Mouse (Mus musculus): ENCODE results near the gene Rps28. TPM values are rescaled to one million over a fixed set of nuclear protein-coding genes. Genes with fewer than 3 reads are reported as not detected.

Gene Rps28
- total and polyA plus RNA-seq, 2 experiments from 2014 or later = 348 to 564 TPM

DNA sequence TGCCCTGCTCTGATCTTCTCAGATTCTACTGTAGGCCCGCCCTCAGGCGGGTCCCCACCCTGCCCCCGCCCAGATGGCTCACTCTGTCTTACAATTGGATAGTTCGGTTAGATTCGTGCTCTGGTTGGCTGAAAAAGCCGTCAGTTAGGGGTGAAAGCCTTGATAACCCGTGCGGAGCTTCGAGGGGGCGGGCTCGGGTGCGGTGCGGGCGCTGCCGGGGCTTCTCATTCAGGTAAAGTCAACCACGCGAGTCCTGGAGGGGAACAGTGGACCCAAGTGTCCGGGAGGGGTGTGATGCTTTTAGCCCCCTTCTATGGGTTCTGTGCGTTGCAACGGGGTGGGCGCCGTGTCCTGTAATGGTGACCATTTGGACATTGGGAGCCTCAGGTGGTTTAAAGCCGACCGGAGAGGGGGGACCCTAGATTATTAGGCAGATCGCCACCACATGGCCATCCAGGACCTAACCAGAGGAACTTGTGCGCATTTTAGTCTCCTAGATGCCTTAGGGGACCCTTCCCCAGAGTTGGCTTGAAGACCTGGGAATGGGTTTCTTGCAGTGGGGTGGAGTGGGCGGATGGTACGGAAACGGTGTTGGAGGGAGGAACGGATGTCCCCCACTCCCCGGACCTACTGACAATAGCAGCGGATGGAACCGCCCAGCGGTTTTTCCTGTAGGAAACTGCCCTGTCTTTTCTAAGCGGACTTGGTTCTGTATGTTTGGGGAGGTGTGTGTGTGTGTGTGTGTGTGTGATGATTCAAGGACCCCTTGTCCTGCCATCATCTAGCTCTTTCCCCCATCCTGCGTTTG is 13.8 kb downstream of the Rps28 start, which contains the start of gene Kank3:
TSS of gene Kank3 (plus strand) at position 186 of the 808 bp plus-strand sequence.
- peak within 1 kb of the TSS; percentile 54 for H3K4me3 ChIP-seq (ENCODE audit: low read depth, low read length)
- H3K4me2 ChIP-seq (ENCODE audit: low read depth, low read length, poor library complexity, severe bottlenecking) = peak within 1 kb of the TSS; percentile 77
- DNase-seq (ENCODE audit: low spot score) = peak; percentile 97
- H3K27ac ChIP-seq (ENCODE audit: low read depth, low read length) = peak within 1 kb of the TSS; percentile 26; the same call in 1 of the 2 replicates
- H3K27me3 ChIP-seq (ENCODE audit: insufficient read depth, low read length) = no peaks in the 10 kb centered on the region
- TF ChIP-seq CTCF (IDR thresholded peaks at IDR 0.05) = no peak; the same call in 1 of the 2 replicates
- WGBS = 1% methylated on average over 36 of the region's 36 CpGs
- H3K9ac ChIP-seq (replicated peaks; ENCODE audit: low read length, poor library complexity, severe bottlenecking) = peak within 1 kb of the TSS; percentile 60
- no peaks in the 10 kb centered on the region for H3K4me1 ChIP-seq (ENCODE audit: insufficient read depth, low read length)
- ATAC-seq (ENCODE audit: low FRiP score) = peak; percentile 98
- H3K36me3 ChIP-seq (ENCODE audit: insufficient read depth, low read length) = no peaks in the 10 kb centered on the region
- H3K9me3 ChIP-seq (ENCODE audit: low read length) = no peaks in the 10 kb centered on the region

DNA sequence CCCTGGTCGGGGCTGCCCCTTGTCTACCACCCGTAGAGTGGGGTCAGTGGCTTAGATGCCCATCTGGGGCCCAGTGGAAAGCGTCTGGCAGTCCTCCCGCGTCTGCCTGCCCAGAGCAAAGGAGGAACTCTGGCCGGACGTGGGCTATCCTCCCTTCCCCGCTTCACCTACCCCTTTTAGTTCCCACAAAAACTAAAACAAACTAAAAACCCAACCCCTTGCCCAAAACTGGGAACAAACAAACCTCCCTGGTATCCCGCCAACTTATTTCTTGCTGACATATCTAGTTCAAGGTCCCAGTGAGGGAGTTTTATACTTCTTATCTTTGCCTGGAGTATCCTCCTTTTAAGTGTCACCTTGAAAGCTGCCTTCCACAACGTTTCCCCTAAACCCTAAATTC is 16.2 kb downstream of the Rps28 start:
- no peak overlapping the region for H3K4me3 ChIP-seq (ENCODE audit: low read depth, low read length)
- no peak for TF ChIP-seq CTCF (IDR thresholded peaks at IDR 0.05)
- no peak overlapping the region for H3K9ac ChIP-seq (replicated peaks; ENCODE audit: low read length, poor library complexity, severe bottlenecking)
- no peaks in the 10 kb centered on the region for H3K9me3 ChIP-seq (ENCODE audit: low read length)
- H3K27ac ChIP-seq (ENCODE audit: low read depth, low read length) = no peak overlapping the region
- no peaks in the 10 kb centered on the region for H3K27me3 ChIP-seq (ENCODE audit: insufficient read depth, low read length)
- 43% methylated on average over 10 of the region's 10 CpGs for WGBS
- no peak overlapping the region for H3K4me2 ChIP-seq (ENCODE audit: low read depth, low read length, poor library complexity, severe bottlenecking)
- ATAC-seq (ENCODE audit: low FRiP score) = no peak
- H3K4me1 ChIP-seq (ENCODE audit: insufficient read depth, low read length) = no peaks in the 10 kb centered on the region
- H3K36me3 ChIP-seq (ENCODE audit: insufficient read depth, low read length) = no peaks in the 10 kb centered on the region
- DNase-seq (ENCODE audit: low spot score) = no peak

DNA sequence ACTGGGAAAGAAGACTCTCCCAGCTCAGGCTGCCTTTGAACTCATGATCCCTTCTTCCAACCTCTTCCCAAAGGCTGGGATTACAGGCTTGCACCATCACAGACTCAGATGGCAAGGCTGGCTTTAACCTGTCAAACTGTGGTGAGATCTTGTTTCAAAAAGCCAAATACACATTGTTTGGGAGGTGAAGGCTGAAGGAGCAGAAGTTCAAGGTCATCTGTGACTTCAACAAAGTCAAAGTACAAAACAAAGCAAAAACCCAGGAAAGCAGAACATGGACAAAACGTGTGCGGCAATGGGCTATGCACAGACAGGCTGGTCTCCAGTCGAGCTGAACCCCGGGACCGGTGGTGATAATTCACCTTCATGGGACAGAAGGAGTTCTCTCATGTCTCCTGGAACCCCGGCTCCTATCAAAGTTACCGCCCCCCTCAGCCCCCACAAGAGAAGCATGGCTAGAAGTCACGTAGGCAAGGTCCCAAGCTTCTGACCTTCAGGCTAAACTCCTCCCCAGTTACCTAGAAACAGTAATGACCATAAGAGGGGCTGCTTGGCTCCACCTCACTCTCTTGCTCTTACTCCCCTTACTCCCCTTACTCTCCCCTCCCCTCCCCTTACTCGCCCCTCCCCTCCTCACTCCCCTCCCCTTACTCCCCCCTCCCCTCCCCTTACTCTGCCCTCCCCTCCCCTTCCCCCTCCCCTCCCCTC is 17.0 kb downstream of the Rps28 start:
- Histone ChIP-seq H3K27me3 (ENCODE audit: insufficient read depth, low read length) (no peaks in the 10 kb centered on the region), H3K4me1 (ENCODE audit: insufficient read depth, low read length) (no peaks in the 10 kb centered on the region), H3K36me3 (ENCODE audit: insufficient read depth, low read length) (no peaks in the 10 kb centered on the region), H3K9me3 (ENCODE audit: low read length) (no peaks in the 10 kb centered on the region), H3K4me3 (ENCODE audit: low read depth, low read length) (no peak overlapping the region), H3K4me2 (ENCODE audit: low read depth, low read length, poor library complexity, severe bottlenecking) (no peak overlapping the region), H3K27ac (ENCODE audit: low read depth, low read length) (no peak overlapping the region), H3K9ac (replicated peaks; ENCODE audit: low read length, poor library complexity, severe bottlenecking) (no peak overlapping the region)
- ATAC-seq (ENCODE audit: low FRiP score) = no peak
- no peak for TF ChIP-seq CTCF (IDR thresholded peaks at IDR 0.05)
- WGBS = 73% methylated on average over 8 of the region's 9 CpGs
- no peak for DNase-seq (ENCODE audit: low spot score)

DNA sequence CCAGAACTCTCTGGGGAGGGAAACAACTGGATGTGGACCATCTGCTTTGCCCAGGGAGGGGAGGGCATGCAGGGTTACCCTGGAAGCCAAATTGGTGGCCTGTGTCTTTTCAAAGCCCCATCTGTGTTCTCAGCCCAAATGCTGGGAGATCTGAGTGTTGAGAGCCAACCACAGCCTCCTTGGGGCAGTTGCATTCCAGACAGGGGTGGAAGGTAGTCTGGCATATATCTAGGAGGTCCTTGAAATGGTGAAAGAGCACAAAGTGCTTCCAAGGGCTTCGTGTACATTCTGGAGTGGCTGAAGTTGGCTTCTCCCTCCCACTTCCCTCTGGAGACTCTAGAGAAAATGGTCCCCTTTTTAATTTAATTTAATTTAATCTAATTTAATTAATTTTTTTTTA is 19.6 kb downstream of the Rps28 start:
- no peak for ATAC-seq (ENCODE audit: low FRiP score)
- 57% methylated on average over 1 of the region's 1 CpGs for WGBS

DNA sequence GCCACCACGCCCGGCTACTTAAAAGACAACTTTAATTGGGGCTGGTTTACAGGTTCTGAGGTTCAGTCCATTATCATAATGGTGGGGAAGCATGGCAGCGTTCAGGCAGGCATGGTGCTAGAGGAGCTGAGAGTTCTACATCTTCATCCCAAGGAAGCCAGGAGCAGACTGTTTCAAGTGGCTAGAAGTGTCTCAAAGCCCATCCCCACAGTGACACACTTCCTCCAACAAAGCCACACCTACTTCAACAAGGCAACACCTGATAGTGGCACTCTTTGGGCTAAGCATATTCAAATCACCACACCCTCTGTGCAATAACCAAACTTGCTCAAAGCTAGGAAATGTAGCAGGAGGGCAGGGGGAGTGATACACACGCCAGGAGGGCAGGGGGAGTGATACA is 20.2 kb downstream of the Rps28 start:
- Histone ChIP-seq H3K36me3 (ENCODE audit: insufficient read depth, low read length) (no peaks in the 10 kb centered on the region), H3K27ac (ENCODE audit: low read depth, low read length) (no peak overlapping the region), H3K9ac (replicated peaks; ENCODE audit: low read length, poor library complexity, severe bottlenecking) (no peak overlapping the region), H3K4me3 (ENCODE audit: low read depth, low read length) (no peak overlapping the region), H3K4me1 (ENCODE audit: insufficient read depth, low read length) (no peaks in the 10 kb centered on the region), H3K27me3 (ENCODE audit: insufficient read depth, low read length) (no peaks in the 10 kb centered on the region), H3K9me3 (ENCODE audit: low read length) (no peaks in the 10 kb centered on the region), H3K4me2 (ENCODE audit: low read depth, low read length, poor library complexity, severe bottlenecking) (no peak overlapping the region)
- DNase-seq (ENCODE audit: low spot score) (no peak), ATAC-seq (ENCODE audit: low FRiP score) (no peak)
- 56% methylated on average over 4 of the region's 4 CpGs for WGBS
- TF ChIP-seq CTCF (IDR thresholded peaks at IDR 0.05) = no peak

More for the DNA sequence above, 19.6 kb downstream of the Rps28 start:
- DNase-seq (ENCODE audit: low spot score) = no peak
- Histone ChIP-seq H3K27me3 (ENCODE audit: insufficient read depth, low read length) (no peaks in the 10 kb centered on the region), H3K4me3 (ENCODE audit: low read depth, low read length) (no peak overlapping the region), H3K4me1 (ENCODE audit: insufficient read depth, low read length) (no peaks in the 10 kb centered on the region), H3K4me2 (ENCODE audit: low read depth, low read length, poor library complexity, severe bottlenecking) (no peak overlapping the region), H3K9ac (replicated peaks; ENCODE audit: low read length, poor library complexity, severe bottlenecking) (no peak overlapping the region), H3K9me3 (ENCODE audit: low read length) (no peaks in the 10 kb centered on the region), H3K27ac (ENCODE audit: low read depth, low read length) (no peak overlapping the region), H3K36me3 (ENCODE audit: insufficient read depth, low read length) (no peaks in the 10 kb centered on the region)
- no peak for TF ChIP-seq CTCF (IDR thresholded peaks at IDR 0.05)

DNA sequence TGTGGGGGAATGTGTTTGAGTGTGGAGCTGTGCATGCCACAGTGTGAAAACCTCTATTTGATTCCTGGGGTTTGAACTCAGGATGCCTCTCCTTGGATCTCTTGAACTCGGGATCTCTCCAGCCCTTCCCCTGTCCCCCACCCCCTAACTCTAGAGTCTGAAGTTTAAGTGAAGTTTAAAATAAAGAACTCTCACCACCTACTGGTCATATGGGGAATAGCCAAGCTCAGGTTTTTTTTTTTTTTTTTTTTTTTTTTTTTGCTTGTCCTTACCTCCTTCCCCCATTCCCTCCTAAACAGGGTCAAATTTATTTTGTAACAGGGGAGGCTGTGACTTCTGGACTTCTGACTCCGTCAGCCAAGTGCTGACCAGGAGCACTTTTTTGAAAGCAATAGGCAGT is 22.1 kb downstream of the Rps28 start:
- Histone ChIP-seq H3K36me3 (ENCODE audit: insufficient read depth, low read length) (no peaks in the 10 kb centered on the region), H3K27me3 (ENCODE audit: insufficient read depth, low read length) (no peaks in the 10 kb centered on the region), H3K4me1 (ENCODE audit: insufficient read depth, low read length) (no peaks in the 10 kb centered on the region), H3K9ac (replicated peaks; ENCODE audit: low read length, poor library complexity, severe bottlenecking) (no peak overlapping the region), H3K4me2 (ENCODE audit: low read depth, low read length, poor library complexity, severe bottlenecking) (no peak overlapping the region), H3K27ac (ENCODE audit: low read depth, low read length) (no peak overlapping the region), H3K4me3 (ENCODE audit: low read depth, low read length) (no peak overlapping the region), H3K9me3 (ENCODE audit: low read length) (no peaks in the 10 kb centered on the region)
- TF ChIP-seq CTCF (IDR thresholded peaks at IDR 0.05) = peak; percentile 74
- WGBS = 10% methylated on average over 2 of the region's 2 CpGs
- ATAC-seq (ENCODE audit: low FRiP score) (no peak), DNase-seq (ENCODE audit: low spot score) (peak; percentile 24)
